Mouse (Mus musculus): ENCODE measurements around the gene Gria4.
A peak's percentile ranks its signal among the peaks of the same experiment; 100 is the strongest.
"Not testable (repeated sequence)": the region's sequence is repeated elsewhere in the genome, so short reads cannot be mapped to it uniquely, and the experiment has no call there.

Gria4 gene

DNA sequence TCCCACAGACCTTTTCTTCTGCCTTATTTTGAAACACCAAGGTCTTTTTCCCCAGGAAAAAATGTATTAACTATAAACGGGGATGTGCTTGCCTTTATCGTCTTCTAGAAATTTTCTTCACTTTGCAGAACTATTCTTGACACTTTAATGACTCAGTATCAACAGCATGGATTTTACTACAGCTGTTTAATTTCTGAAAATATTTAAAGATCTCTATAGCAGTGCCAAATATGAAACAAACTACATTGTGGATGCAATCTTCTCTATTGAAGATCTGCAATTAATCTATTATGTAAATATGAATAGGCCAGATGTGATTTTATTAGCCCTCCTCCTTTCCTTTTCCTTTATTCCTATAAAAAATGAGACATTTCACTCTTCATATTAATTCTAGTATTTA lies 194.2 kb downstream of the Gria4 start:
- no peak for DNase-seq (ENCODE audit: extremely low read depth, insufficient read length, low spot score)

DNA sequence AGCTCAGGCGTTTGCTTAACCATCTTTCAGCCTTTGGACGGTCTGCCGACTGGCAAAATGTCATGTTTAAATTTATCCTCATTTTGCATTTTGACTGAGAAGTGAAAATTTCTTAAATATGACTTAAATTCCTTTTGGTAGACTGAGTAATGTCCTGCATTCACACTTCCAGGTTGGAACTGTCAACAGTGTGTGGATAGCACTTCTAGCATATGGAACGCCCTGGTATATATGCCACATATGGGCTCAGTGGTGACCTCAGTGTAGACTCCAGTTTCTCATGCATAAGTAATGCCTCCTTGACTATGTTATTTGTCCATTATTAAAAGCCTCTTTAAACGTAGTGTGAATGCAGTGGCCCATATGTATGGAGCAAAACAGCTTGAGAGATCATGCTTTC lies 222.4 kb downstream of the Gria4 start:
- no peak for DNase-seq (ENCODE audit: extremely low read depth, insufficient read length, low spot score)

- DNase-seq (ENCODE audit: extremely low read depth, insufficient read length, low spot score) = no peak
These were observed 240.5 kb downstream of the Gria4 start for GRCm38 (mm10) chr9:4555415-4555959.

- no peak for DNase-seq (ENCODE audit: extremely low read depth, insufficient read length, low spot score)
These were observed 256.8 kb downstream of the Gria4 start for GRCm38 (mm10) chr9:4539218-4539617.

DNA sequence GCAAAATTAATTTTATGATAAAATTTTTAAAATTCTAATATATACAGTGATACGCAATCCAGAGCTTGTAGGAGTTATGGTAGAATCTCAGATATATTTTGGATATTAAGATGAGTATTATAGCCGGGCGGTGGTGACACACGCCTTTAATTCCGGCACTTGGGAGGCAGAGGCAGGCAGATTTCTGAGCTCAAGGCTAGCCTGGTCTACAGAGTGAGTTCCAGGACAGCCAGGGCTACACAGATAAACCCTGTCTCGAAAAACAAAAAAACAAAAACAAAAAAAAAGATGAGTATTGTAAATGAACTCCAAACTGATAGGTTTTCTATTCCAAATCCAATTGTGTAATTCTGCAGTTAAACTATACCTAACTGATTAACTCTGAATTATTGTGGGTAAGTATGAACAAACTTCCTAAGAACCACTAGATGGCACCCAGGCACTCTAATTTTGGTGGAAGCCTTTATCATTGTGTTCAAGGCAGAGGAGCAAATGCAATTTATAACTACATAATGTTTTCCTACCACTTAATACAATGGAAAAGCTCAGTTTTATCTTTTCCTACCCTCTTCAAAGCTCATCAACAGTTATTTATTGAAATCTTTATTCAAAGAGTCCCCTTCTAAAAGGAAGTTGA lies 259.4 kb downstream of the Gria4 start:
- DNase-seq (ENCODE audit: extremely low read depth, insufficient read length, low spot score) = no peak

- no peak for DNase-seq (ENCODE audit: extremely low read depth, insufficient read length, low spot score)
These were observed 281.5 kb downstream of the Gria4 start for GRCm38 (mm10) chr9:4514563-4514885.

DNA sequence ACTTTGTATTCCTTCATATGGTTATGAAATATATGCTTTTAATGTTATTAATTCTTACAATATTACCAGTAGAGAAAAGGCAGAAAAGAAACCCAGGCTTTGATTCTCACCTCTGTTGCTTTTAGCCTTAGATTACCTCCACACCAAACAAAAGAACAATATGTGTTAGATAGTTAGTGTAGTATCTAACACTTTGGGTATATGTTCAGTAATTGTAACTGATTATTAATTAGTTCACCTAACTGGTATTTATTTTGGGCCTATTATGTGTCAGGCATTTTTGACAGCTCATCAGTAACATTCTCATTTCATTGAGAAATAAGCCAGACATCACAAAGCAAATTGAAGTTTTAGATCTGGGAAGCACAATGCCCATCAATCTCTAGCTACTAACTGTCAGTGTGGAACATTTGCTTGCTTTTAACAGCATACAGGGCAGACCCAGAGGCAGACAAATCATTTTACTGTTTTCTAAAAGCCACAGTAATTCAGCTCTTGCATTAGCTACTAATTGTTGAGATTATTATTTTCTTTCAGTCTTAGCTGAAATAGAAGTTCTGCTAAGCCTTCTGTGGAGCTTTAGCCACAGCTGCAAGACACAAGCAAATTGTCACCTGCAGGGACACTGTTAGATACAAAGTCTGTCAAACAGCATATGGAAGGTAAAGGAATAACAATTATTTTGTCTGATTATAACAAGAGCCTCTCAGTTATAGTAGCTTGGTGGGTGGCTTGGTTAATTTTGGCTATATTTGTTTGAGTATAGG lies 282.1 kb downstream of the Gria4 start:
- no peak for DNase-seq (ENCODE audit: extremely low read depth, insufficient read length, low spot score)

- no peak for DNase-seq (ENCODE audit: extremely low read depth, insufficient read length, low spot score)
These were observed 289.9 kb downstream of the Gria4 start for GRCm38 (mm10) chr9:4506086-4506485.

DNA sequence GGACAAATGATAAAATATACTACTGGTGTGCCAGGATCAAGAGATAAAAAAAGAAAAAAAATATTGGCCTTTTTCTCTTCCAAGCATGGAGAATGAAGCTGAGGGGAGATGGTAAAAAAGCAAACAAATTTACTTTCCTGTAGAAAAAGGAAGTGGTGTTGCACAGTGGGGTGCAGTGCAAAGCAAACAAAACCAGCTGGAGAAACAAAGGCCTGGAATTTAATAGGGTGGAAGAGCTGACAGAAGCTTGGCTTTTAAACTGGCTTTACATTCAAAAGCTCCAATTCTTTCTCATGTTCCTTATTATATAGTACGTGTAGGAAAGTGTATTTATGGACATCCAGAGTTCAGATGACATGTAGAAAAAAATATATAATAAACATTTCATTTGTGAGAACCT lies 290.9 kb downstream of the Gria4 start:
- no peak for DNase-seq (ENCODE audit: extremely low read depth, insufficient read length, low spot score)

GRCm38 (mm10) chr9:4486428-4486827 lies 309.6 kb downstream of the Gria4 start:
- DNase-seq (ENCODE audit: extremely low read depth, insufficient read length, low spot score) = no peak

- no peak for DNase-seq (ENCODE audit: extremely low read depth, insufficient read length, low spot score)
These were observed 311.5 kb downstream of the Gria4 start for GRCm38 (mm10) chr9:4484502-4484901.

GRCm38 (mm10) chr9:4470791-4471190 lies 325.2 kb downstream of the Gria4 start:
- no peak for DNase-seq (ENCODE audit: extremely low read depth, insufficient read length, low spot score)

DNA sequence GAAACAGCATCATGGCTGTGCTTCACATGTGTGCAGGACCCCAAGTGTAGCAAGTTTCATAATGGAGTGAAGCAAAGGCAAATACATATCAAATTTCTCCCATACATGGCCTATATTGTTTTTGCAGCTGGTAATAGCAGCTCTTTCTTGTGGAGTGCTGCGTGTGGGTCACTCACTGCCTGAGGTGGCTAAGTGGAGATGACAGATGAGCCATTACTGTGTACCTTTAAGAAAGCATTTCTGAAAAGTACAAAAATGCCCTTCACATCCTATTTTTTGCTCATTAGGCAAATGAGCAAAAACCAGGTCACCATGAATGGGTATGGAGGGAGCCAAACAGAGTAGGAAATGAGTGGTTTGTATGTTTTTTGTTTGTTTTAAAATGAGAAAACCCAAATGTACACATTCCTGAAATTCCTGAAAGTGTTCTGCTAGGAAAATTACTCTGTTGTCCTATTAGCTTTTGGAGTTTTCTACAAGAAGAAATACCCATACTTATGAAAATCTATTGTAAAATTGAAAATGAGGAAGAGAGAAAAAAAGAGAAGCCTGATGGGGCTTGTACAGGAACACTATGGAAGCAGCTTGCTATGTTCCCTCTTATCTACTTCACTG lies 336.5 kb downstream of the Gria4 start:
- no peak for DNase-seq (ENCODE audit: extremely low read depth, insufficient read length, low spot score)

DNA sequence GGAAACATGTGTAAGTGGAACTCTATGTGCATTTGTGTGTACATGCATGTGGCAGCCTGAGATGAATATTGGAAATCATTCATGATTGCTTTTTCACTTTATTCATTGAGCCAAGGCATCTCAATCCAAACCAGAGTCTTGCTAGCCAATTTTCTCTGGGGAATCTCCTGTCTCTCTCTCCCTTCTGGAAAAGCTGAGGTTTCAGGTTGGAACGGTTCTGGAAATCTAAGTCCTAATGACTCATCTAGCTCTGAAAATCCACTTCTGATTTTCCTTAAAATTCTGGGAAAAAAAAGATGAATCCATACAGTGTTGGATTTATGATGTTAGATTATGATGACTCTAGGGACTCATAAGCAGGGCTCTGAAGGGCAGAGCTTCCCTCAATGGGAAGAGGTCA lies 337.8 kb downstream of the Gria4 start:
- no peak for DNase-seq (ENCODE audit: extremely low read depth, insufficient read length, low spot score)

DNA sequence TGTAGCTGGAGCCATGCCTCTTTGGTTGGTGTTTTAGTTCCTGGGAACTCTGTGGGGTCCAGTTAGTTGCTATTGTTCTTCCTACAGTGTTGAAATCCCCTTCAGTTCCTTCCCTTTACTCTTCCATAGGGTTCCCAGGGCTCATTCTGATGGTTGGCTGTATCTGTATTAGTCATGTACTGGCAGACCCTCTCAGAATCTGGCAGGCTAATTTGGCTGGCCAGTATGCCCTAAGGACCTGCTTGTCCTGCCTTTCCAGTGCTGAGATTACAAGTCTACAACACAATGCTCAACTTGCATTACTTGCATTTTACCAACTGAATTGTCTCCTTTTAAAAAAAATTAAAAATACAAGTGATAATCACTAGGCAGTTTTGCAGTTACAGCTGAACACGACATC lies 338.4 kb downstream of the Gria4 start:
- DNase-seq (ENCODE audit: extremely low read depth, insufficient read length, low spot score) = no peak

DNA sequence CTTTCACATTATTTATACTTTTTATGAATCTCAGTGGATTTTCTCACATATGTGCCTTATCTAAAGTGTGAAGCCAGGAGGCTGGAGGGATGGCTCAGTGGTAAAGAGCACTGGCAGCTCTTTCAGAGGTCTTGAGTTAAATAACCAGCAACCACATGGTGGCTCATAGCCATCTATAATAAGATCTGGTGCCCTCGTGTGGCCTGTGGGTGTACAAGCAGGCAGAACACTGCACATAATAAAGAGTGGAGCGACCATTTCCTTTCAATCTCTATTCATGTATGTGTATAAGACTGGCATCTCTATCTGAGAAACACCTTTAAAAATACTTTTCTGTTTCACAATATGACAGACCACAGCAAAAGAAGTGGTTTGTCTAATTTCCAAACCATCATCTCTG lies 353.1 kb downstream of the Gria4 start:
- peak; percentile 6 for DNase-seq (ENCODE audit: extremely low read depth, insufficient read length, low spot score)

- DNase-seq (ENCODE audit: extremely low read depth, insufficient read length, low spot score) = not testable (repeated sequence)
These were observed 395.2 kb downstream of the Gria4 start for GRCm38 (mm10) chr9:4400801-4401200.

DNA sequence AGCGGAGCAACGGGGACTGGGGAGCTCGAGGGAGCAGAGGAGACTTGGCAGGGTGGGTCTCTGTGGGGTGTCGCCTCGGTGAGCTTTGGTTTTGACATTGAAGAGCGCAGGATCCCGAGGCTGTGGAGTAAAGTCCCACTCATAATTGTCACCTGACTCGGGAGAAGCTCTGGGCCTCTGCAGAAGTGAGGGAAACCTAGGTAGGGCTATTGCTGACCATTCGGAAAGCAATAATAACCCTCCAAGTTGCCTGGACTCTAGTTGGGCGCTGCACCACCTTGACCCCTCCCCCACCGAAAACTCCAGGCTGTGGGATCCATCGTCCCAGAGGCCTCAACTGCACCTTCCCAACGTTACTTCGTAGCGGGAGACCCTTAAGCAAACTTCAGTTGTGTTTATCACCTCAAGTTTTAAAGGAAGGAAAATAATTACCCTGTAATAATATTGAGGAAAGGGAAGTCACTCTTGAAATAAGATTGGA lies 419.4 kb downstream of the Gria4 start:
- DNase-seq (ENCODE audit: extremely low read depth, insufficient read length, low spot score) = no peak

GRCm38 (mm10) chr9:4375828-4376639 lies 420.0 kb downstream of the Gria4 start, which contains the start of gene Msantd4:
Gene Msantd4 (plus strand): TSS chr9:4376562.
- peak; percentile 94 for DNase-seq (ENCODE audit: extremely low read depth, insufficient read length, low spot score)

All from 3134 (cell line).